Mouse (Mus musculus) brain, adult 2 months (tissue): ENCODE results near the gene Zfp831.

ENCODE experiments used
- DNase-seq: peaks from one replicate; pipeline ENCODE4 v3.0.0; 2011; ENCODE audit warnings: low read depth, low spot score

Gene Zfp831

DNA sequence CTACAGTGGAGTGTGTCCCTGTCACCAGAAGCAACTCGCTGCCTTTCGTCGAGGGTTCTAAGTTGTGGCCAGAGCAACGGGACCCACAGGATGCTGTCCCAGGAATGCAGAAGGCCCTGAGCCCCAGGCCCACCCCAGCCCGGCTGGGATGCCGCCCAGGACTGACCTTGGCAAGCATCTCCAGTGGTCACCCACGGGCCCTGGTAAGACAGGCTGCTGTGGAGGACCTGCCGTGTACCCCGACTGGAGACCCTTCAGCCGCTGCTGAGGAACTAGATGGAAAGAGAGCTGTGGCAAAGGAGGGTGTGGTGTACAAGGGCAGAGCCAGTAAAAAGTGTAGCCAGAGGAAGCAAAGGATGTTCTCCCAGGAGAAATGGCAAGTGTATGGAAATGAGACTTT, 1.6 kb downstream of the Zfp831 start:
- DNase-seq: no peak

DNA sequence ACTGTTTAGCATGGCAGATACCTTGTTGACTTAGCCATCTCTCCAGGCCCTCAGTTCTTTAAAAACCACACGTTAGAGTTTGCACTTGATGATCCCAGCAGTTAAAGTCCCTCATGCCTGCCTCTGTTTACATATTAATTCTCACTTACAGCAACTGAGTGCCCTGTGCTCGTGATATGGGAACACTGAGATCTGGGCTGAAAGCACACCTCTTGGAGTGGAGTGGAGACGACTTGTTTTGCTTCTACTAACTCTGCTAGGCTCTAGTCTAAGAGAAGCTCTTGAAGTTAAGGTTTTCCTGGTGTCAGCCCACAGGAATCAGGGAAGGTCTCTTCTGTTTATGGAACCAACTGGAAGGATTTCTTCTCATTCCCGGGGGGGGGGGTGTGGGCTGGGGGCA, 9.5 kb downstream of the Zfp831 start:
- no peak for DNase-seq

- DNase-seq: no peak
Measured at GRCm38 (mm10) chr2:174655341-174655740, 12.0 kb downstream of the Zfp831 start.

- DNase-seq: peak; percentile 10
Measured at GRCm38 (mm10) chr2:174658229-174658844, 15.0 kb downstream of the Zfp831 start.

- DNase-seq: no peak
Measured at GRCm38 (mm10) chr2:174659874-174660273, 16.5 kb downstream of the Zfp831 start.

DNA sequence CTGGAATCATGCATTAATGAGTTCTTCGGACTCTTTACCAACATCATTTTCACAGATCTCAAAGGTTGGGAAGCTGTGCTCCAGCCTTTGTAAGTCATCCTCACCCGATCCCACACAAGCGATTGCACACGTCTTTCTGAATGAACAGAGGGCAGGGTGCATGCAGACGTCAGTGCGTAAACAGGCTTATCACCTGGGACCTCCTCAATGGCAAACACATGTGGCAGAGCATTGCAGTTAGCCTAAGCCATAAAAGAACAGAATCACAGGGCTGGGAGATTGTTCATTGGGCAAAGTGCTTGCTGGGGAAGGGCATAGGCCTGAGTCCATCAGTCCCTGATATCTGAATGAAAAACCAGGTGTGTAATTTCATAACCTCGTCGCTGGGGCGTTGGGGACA, 17.0 kb downstream of the Zfp831 start:
- DNase-seq: no peak

DNA sequence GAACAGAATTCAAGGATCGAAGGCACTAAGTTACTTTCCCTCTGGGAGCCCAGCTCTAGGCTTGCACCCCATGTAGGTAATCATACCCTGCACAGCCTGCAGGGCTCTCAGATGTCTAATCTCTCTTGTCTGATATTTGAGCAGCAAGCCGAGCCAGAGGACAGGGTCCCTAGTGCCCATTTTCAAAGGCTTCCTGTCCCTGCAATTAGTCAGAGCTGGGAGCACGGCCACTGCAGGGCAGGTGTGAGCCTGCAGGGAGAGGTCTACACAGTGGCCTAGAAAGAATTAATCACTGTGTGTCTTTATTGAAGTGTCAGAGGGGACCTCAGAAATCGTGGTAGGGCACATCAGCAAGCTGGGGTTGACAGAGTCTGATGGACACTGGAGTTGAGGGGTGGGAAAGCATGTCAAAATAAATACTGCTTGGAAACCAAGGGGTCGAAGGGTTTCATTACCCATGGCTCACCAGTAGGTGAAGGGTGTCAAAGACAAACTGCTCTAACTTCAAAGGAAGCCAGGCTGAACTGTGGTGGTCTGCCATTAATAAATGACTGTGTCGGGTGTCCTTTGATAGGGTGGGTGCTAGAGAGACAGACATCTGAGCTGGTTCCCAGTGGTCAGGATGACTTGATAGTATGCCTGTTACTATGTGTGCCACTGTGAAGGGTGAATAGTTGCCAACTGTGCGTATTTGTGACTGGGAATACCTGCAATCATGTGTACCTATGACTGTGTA, 18.3 kb downstream of the Zfp831 start:
- DNase-seq: no peak

- DNase-seq: peak; percentile 17
Measured at GRCm38 (mm10) chr2:174662593-174662992, 19.3 kb downstream of the Zfp831 start.

- DNase-seq: no peak
Measured at GRCm38 (mm10) chr2:174665404-174665803, 22.1 kb downstream of the Zfp831 start.

GRCm38 (mm10) chr2:174668806-174669205, 25.5 kb downstream of the Zfp831 start:
- DNase-seq: no peak

- no peak for DNase-seq
Measured at GRCm38 (mm10) chr2:174672506-174673190, 29.3 kb downstream of the Zfp831 start.

DNA sequence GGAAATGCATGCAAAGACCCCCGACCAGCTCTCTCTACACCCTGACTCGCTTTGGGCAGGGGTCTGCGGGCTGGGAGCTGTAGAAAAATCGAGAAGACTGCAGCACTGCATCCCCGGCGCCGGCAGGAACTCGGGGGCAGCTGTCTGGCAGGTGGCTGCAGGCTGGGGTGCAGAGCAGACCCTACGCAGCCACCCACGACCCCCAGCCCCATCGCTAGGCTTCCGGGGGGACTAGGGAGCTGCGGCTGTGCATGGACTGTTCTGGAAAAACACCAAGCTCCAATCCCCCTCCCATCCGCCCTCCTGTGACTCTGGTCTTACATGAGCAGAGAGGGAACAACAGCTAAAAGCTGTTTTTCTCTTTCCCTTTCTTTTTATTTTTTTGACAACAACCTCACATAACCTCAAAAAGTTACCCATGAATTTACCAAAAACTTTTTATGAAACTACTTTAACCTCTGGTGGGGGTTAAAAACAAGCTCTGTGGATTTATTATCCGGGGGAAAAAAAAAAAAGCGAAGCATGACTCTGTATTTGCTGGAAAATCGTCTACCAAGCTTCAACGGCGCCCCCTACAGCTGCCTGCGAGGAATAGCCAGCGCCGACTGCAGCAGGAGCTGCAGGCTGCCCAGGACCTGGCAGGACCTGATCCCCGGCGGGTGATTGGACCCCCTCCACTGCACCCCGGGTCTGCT, 30.4 kb downstream of the Zfp831 start:
- DNase-seq: peak; percentile 92

DNA sequence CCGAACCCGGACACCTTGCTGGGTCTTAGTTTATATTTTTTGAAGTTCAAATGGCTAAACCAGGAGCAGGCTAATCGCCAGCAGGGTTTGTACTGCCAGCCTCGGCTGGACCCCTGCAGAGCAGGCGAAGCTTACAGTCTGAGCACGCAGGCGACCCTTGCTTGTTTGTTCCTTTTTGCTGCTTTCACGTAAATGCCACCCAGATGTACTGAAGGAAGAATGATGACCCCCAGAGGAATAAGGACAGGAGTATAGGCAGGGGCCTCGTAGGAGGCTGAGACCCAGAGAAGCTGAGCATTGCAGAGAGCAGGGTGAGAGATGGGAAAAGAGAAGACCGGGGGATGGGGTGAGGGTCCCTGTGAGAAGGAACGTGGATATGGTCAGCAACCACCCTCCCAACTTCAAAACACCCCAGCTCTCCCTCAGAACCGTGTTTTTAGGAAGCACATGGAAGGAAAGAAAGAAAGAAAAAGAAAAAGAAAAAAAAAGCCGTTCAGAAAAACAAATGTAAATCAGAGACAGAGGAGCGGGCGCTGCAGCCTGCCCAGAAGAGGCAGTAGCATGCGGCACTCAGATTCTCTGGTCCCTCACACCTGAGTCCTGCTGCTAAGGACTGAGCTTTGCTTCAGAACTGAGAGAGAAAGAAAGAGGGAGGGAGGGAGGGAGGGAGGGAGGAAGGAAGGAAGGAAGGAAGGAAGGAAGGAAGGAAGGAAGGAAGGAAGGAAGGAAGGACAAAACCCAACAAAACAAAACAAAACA, 31.1 kb downstream of the Zfp831 start:
- peak; percentile 48 for DNase-seq

GRCm38 (mm10) chr2:174675642-174676041, 32.3 kb downstream of the Zfp831 start:
- peak; percentile 83 for DNase-seq

DNA sequence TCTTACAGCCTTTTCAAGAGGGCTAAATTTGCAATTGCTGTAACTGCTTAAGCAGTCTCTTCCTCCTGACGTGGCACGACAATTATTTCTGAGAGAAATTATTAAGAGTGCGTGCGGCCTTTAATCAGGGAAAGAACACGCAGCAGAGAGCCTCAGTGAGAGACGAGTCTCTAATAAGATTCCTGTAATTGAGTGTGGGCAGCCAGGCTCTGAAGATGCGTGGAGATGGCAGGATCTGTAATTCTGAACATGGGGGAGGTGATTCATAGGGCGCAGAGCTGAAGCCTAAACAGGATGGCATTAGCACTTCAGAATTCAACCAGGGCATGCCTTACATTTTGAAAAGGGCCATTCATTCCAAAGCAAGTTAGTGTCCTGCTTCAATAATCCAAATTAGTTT, 58.0 kb downstream of the Zfp831 start:
- DNase-seq: peak; percentile 49

GRCm38 (mm10) chr2:174707101-174707500, 63.8 kb downstream of the Zfp831 start:
- no peak for DNase-seq

DNA sequence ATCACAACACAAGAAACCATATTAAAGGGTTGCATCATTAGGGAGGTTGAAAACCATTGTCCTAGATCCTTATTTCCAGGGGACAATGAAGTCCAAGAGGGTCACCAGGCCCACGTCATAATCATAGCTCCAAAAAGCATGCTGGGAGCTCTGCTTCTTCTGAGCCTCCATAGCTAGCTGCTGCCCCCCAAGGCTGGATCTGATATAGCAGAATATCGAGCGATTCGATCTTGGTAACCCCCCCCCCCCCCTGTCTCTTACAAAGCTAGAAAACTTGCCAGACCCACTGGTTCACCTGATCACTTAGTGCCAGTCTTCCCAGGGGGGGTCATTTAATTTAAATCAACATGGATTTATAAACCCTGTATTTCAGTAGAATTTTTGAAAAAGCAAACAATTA, 65.3 kb downstream of the Zfp831 start:
- DNase-seq: no peak

GRCm38 (mm10) chr2:174710185-174710584, 66.9 kb downstream of the Zfp831 start:
- no peak for DNase-seq

DNA sequence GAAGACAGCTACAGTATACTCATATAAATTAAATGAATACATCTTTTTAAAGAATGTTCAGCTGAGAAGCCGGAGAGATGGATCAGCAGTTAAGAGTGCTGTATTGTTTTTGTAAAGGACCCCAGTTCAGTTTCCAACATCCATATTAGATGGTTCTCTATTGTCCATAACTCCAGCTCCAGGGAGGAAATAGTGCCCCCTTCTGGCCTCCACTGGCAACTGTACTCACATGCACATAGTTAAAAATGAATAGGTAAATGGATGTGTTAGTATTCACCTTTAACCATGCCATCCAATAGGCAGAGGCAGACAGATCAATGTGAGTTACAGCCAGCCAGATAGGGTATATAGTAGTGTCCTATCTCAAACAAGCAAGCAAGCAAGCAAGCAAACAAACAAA, 68.7 kb downstream of the Zfp831 start:
- DNase-seq: no peak

- no peak for DNase-seq
Measured at GRCm38 (mm10) chr2:174715938-174716337, 72.6 kb downstream of the Zfp831 start.

DNA sequence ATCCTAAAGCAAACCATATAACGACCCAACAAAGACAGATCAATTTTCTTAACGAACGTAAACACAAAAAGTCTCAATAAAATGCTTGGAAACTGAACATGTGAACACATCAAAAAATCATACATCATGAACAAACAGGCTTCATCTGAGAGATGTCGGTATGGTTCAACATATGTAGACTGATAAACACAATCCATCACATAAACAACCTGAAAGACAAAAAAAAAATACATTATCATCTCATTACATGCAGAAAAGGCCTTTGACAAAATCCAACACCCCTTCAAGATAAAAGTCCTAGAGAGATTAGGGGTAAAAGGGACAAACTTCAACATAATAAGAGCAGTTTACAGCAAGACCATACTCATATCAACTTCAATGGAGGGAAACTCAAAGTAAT, 74.5 kb downstream of the Zfp831 start:
- DNase-seq: no peak
